Mouse (Mus musculus) small intestine, adult 2 months (tissue): ENCODE measurements around the gene Dpt.

Experiments
- CTCF ChIP-seq: fragments of 200-500 bp; IDR thresholded peaks from 2 replicates; pipeline ENCODE4 v1.5.1; 2012; ENCODE audit warnings: low read depth, mild to moderate bottlenecking, control low read depth, inconsistent platforms, low read length, moderate library complexity, mixed read lengths; ENCODE audit not compliant: insufficient replicate concordance, insufficient read length; ENCODE audit errors: extremely low read depth
- POLR2A ChIP-seq: fragments of 200-500 bp; IDR thresholded peaks from 2 replicates; pipeline ENCODE4 v1.6.1; 2012; ENCODE audit warnings: low read depth, mild to moderate bottlenecking, control low read depth, inconsistent platforms, low read length, moderate library complexity

DNA sequence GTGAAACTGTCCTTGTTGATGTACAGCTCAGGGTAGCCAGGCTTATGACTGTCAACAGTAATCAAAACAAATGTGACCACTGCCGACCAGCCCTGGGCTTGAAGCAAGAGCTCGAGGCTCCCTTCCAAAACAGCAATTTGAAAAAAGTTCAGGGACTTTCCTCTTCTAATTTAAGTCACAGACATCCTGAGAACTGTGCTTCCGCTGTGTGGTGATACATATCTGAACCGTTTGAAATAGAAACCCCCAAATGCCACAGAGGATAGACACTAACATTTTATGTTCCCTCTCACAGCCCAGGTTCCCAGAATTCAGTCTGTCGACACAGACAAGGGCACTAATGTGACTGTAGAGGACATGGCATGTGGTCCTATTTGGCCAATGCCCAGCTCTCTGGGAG, 18.9 kb downstream of the Dpt start:
- no peak for TF ChIP-seq CTCF
- no peak for TF ChIP-seq POLR2A
